Mouse (Mus musculus): ENCODE data around the gene Ppp1r10.

Gene Ppp1r10

GRCm38 (mm10) chr17:35903343-35903991 is 12.8 kb upstream of the Ppp1r10 start:
- DNase-seq (ENCODE audit: low spot score), result no peak

GRCm38 (mm10) chr17:35903992-35904355 is 12.3 kb upstream of the Ppp1r10 start:
- DNase-seq (ENCODE audit: low spot score), result no peak

- DNase-seq (ENCODE audit: low spot score), result no peak
Observed at GRCm38 (mm10) chr17:35905587-35905986, 10.6 kb upstream of the Ppp1r10 start.

- no peak for DNase-seq (ENCODE audit: low spot score)
Observed at GRCm38 (mm10) chr17:35907609-35908008, 8.6 kb upstream of the Ppp1r10 start.

GRCm38 (mm10) chr17:35909186-35909918 is 6.9 kb upstream of the Ppp1r10 start:
- no peak for DNase-seq (ENCODE audit: low spot score)

DNA sequence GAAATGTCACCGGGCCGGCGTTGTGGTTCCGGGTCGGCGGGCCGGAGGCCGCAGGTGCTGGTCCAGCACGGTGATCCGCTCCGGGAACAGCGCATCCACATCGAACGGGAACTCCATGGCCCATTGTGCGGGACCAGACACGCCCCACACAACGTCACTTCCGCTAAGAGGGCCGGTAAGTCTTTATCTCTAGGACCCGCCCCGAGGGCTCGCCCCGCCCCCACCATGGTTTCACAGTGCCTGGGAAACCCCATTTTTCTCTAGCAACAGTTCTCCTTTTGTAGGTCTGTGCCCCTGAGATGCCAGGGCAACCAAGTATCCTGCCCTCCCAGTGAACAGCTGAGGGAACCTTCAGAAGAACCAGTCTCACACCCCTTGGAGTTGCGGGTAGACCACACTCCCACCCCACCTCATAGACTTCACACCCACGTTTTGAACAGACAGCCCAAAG is 6.3 kb upstream of the Ppp1r10 start, which contains the start of gene Atat1:
TSS of gene Atat1 (minus strand) at position 157 of the 451 bp plus-strand sequence.
- peak; percentile 99 for DNase-seq (ENCODE audit: low spot score)

DNA sequence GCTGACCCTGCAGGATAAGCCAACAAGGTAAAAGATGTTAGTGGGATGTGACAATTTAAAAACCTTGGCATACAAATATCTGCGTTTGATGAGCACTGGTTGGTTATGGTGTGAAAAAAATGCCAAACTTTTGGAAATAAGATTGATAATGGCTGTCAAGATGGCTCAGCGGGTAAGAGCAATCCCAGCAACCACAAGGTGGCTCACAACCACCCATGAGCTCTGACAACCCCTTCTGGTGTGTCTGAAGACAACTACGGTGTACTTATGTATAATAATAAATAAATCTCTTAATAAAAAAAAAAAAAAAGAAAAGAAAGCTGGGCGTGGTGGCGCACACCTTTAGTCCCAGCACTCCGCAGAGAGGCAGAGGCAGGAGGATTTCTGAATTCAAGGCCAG is 1.3 kb upstream of the Ppp1r10 start:
- DNase-seq (ENCODE audit: low spot score), result no peak

DNA sequence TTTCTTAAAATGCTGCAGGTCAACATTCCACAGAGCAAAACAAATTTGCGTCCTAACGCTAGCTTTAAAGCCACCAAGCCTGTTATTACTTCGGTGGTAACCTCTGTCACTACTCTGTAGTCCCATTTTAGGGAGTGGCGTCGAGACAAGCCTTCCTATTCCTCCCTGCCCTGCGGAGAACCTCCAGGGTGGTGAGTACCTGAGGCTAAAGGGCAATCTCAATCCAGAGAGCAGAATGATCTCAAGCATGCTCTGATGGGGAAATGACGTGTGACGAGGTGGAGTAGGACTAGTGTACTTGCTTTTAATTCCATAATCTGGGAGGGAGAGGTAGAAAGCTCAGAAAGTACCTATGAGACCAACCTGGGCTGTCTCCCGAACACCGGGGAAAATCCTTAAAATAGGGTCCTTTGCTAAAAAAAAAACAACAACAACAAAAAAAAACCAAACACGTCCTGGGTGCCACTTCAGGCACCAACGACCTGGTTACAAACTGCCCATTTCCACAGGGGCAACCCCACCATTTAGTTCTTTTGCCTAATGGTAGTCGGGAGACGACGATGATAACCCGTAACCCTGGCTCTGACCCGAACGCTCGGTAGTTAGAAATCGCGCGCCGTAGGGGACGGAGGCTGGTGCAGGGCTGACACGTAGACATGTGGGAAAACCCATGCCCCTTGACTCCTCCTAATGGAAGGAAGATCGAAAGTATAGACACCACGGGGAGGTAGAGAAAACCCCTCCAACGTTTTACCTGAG is 517 bp upstream of the Ppp1r10 start:
- DNase-seq (ENCODE audit: low spot score), result no peak

GRCm38 (mm10) chr17:35917143-35917462 is 869 bp downstream of the Ppp1r10 start:
- DNase-seq (ENCODE audit: low spot score), result no peak

DNA sequence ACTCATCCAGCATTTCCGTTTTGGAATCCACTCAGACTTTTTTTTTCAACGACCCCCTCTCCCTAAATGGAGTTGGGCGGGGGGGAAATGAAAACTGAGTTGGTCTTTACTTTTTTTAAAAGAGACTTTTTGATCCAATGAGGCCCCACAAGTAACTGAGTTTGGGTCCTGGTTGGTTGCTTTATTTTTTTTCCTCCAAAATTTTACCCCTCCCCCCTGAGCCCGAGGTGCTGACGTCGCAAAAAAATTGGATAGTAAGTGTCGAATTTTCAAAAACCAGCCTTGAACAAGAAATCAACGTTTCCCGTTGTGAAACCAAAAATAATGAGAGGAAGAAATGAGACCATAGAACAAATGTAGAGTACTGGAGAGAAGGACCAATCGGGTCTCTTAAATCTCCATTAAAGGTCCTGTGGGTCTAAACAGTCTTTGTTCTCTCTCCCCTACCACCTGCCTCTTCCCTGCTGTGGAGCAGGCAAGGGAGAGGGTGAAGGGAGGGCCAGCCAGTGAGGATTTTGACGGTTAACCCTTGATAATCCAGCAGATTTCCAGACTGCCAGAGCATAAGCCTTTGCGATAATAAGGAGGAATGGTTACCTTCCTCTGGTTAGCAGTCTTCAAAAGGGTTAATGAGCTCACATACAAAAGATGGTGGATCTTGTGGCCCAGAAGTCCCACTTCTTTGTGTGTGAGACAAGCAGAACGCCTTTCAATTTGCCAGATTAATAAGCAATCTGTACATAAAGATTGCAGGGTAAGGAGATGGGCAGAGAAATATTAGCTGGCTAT is 1.4 kb downstream of the Ppp1r10 start:
- DNase-seq (ENCODE audit: low spot score), result no peak

DNA sequence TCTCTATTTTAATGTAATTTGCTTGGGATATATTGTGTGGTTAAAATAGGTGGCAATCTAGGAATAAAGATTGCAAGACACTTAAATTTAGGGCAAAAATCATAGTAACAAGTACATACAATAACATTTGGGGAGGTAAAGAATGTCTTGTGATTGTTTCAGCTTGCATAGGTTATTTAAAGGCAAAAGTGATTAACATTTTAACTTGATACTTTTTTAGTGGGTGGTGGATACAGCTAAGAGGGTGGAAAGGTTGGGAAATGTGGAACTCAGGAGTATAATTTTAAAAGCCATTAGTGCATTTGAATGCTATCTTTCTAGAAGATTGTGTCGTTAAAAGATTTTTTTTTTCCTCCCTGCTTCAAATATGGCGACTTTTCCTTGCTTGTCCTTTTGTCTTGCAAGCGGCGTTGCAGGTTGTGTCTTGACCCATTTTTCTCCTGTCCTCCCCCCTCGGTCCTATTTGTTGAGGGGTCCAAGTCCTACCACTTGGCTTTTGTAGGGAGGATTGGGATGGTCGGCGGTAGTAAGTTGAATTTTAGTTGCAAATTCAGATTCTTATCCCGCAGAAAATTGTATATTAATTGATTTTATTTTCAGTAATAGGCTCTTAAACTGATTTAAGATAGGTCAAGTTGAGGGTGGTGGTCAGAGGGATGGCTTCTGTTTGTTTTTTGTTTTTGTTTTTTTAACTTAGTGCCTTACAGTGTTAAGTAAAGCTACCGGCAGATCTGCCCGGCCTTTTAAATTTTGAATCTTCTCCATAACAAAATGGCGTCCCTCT is 2.2 kb downstream of the Ppp1r10 start:
- DNase-seq (ENCODE audit: low spot score), result no peak

DNA sequence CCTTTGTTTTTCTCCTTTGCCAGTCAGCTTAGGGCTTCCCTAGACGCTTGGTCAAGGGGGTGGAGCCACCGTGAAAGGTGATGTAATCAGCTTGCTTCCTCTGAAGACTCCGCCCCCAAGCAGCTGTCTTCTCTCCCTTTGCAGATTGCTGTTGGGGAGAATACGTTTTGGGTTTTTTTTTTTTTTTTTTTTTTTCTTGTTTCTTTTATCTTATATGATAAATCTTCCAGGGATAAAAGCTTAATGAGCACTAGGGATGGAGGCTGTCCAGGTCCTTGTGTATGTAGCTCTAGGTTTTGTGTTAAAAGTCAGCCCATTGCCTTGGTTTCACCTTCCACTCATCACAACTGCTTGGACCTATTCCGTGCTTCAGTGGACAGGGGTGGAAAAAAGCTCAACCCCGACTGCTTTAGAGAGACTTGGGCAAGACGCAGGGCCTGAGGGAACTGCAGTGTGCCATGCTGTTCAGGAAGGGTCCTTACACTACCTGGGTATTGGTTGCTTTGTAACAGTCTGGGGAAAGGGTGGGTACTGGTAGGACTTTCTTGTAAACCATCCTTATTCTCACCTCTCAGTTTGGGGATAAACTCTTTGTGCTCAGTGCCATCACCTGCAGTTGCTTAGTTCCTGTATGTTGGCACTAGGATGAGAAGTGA is 3.0 kb downstream of the Ppp1r10 start:
- DNase-seq (ENCODE audit: low spot score), result peak; percentile 96

DNA sequence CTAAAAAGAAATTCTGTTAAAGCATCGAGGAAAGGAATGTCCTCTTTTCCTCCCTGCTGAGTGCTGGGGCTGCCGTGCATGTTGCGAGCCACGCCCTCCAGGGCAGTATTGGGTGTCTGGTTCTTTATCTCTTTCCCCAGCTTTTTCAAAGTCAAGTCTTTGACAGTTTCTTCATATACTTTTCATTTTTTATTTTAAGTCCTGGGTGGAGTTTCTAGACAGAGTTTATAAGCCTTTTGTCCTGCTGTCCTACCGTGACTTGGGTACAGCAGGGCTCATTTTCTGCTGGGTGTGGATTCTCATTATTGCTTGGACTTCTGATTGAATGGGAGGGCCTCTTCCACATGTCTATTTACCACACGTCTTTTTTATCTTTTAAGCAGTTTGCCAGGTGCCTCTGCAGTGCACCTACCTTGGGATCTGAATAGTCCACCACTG is 3.6 kb downstream of the Ppp1r10 start:
- DNase-seq (ENCODE audit: low spot score), result no peak

GRCm38 (mm10) chr17:35920384-35920783 is 4.2 kb downstream of the Ppp1r10 start:
- DNase-seq (ENCODE audit: low spot score), result no peak

- DNase-seq (ENCODE audit: low spot score), result no peak
Observed at GRCm38 (mm10) chr17:35920862-35921562, 4.8 kb downstream of the Ppp1r10 start.

DNA sequence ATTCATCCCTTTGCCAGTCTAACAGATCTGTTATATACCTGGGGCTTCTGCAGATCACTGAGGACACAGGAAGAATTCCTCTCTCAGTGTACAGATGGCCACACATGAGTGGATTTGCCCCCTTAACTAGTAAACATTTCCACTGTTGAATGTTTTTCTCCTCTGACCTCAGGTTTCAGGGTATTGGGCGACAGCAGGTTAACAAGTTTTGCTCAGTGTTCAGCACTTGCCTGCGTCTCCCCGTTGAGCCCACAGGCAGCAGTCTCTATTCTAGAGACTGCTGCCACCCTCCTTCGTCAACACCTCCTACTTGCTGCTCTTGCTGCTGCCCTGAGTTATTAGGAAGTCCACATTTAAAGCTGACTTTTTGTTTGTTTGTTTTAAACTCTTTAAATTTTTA is 5.5 kb downstream of the Ppp1r10 start:
- DNase-seq (ENCODE audit: low spot score), result no peak

DNA sequence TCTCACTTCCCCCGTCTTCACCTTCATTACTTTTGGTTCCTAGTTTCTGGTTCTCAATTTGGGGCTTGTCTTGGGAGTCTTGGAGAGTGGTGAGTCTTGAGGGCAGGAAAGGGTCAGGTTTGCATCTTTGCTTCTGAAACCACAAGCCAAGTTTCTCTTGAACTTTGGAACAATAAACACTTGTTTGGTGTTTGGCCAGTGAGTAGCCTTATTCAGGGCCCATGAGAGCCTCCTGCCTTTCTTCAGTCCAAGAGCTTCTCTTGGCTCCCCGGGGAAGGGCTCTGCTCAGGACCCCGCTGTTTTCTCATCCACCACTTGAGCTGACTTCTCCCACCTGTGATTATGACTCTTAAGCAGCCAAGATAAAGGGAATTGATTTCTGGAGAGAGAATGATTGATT is 6.3 kb downstream of the Ppp1r10 start:
- no peak for DNase-seq (ENCODE audit: low spot score)

GRCm38 (mm10) chr17:35923281-35923680 is 7.0 kb downstream of the Ppp1r10 start:
- DNase-seq (ENCODE audit: low spot score), result no peak

GRCm38 (mm10) chr17:35927471-35927870 is 11.2 kb downstream of the Ppp1r10 start:
- no peak for DNase-seq (ENCODE audit: low spot score)

DNA sequence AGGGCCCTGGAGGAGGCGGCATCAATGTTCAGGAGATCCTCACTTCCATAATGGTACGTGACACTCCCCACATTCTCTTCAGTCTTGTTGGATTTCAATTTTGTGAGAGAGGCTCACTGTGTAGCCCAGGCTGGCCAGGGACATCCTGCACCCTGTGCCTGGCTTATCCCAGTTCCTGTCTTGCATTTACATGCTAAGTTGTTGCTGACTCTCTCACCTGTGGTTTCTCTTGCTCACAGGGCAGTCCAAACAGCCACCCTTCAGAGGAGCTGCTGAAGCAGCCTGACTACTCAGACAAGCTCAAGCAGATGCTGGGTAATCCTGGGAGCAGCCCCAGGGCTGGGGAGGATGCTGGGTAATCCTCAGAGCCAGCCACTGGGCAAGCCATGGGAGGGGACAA is 13.3 kb downstream of the Ppp1r10 start:
- DNase-seq (ENCODE audit: low spot score), result no peak
